Mouse (Mus musculus): ENCODE measurements around the gene Hip1r.
"Not testable (repeated sequence)": the region's sequence is repeated elsewhere in the genome, so short reads cannot be mapped to it uniquely, and the experiment has no call there.

Hip1r gene

GRCm38 (mm10) chr5:124032001-124032508, 58.6 kb downstream of the Hip1r start, which contains the start of gene Vps37b:
Gene Vps37b, minus strand, starts transcription at chr5:124032270.
- peak; percentile 95 for DNase-seq (ENCODE audit: extremely low read depth, insufficient read length, low spot score)

GRCm38 (mm10) chr5:124034471-124034870, 61.0 kb downstream of the Hip1r start:
- DNase-seq (ENCODE audit: extremely low read depth, insufficient read length, low spot score), result no peak

- DNase-seq (ENCODE audit: extremely low read depth, insufficient read length, low spot score), result no peak
Measured at GRCm38 (mm10) chr5:124035406-124035805, 62.0 kb downstream of the Hip1r start.

GRCm38 (mm10) chr5:124035806-124036205, 62.4 kb downstream of the Hip1r start:
- no peak for DNase-seq (ENCODE audit: extremely low read depth, insufficient read length, low spot score)

- DNase-seq (ENCODE audit: extremely low read depth, insufficient read length, low spot score), result no peak
Measured at GRCm38 (mm10) chr5:124036341-124036740, 62.9 kb downstream of the Hip1r start.

- no peak for DNase-seq (ENCODE audit: extremely low read depth, insufficient read length, low spot score)
Measured at GRCm38 (mm10) chr5:124036836-124037235, 63.4 kb downstream of the Hip1r start.

GRCm38 (mm10) chr5:124039602-124040001, 66.2 kb downstream of the Hip1r start:
- DNase-seq (ENCODE audit: extremely low read depth, insufficient read length, low spot score), result no peak

GRCm38 (mm10) chr5:124041097-124041496, 67.7 kb downstream of the Hip1r start:
- no peak for DNase-seq (ENCODE audit: extremely low read depth, insufficient read length, low spot score)

GRCm38 (mm10) chr5:124043212-124043978, 70.0 kb downstream of the Hip1r start:
- peak; percentile 81 for DNase-seq (ENCODE audit: extremely low read depth, insufficient read length, low spot score)

- no peak for DNase-seq (ENCODE audit: extremely low read depth, insufficient read length, low spot score)
Measured at GRCm38 (mm10) chr5:124043999-124044398, 70.6 kb downstream of the Hip1r start.

GRCm38 (mm10) chr5:124045453-124046010, 72.1 kb downstream of the Hip1r start:
- DNase-seq (ENCODE audit: extremely low read depth, insufficient read length, low spot score), result no peak

GRCm38 (mm10) chr5:124046741-124047401, 73.4 kb downstream of the Hip1r start:
- DNase-seq (ENCODE audit: extremely low read depth, insufficient read length, low spot score), result peak; percentile 94

GRCm38 (mm10) chr5:124049249-124050045, 76.0 kb downstream of the Hip1r start:
- no peak for DNase-seq (ENCODE audit: extremely low read depth, insufficient read length, low spot score)

GRCm38 (mm10) chr5:124050095-124051050, 76.9 kb downstream of the Hip1r start:
- DNase-seq (ENCODE audit: extremely low read depth, insufficient read length, low spot score), result no peak

- DNase-seq (ENCODE audit: extremely low read depth, insufficient read length, low spot score), result peak; percentile 76
Measured at GRCm38 (mm10) chr5:124051899-124052491, 78.6 kb downstream of the Hip1r start.

GRCm38 (mm10) chr5:124052641-124053040, 79.2 kb downstream of the Hip1r start:
- DNase-seq (ENCODE audit: extremely low read depth, insufficient read length, low spot score), result not testable (repeated sequence)

All from 3134 (cell line).